Mouse (Mus musculus): ENCODE data around the gene Hspb2. TPM values are rescaled to one million over a fixed set of nuclear protein-coding genes. Genes with fewer than 3 reads are reported as not detected.

The Hspb2 gene
- 21.6 and 23.4 TPM in 2 replicates for polyA plus RNA-seq (2015; fragmentation: Nextera tagmentation; extraction: Ambion mirVana)

GRCm38 (mm10) chr9:50752054-50752602 lies at the start of gene Hspb2:
Gene Hspb2, minus strand, starts transcription at chr9:50752354.
- WGBS = 47% methylated on average over 14 of the region's 14 CpGs
- Histone ChIP-seq H3K27me3 (ENCODE audit: control insufficient read depth, insufficient read depth, low read length) (no peaks in the 10 kb centered on the region), H3K9ac (ENCODE audit: low read length) (peak within 1 kb of the TSS; percentile 24), H3K4me2 (replicated peaks; ENCODE audit: low read depth) (peak within 1 kb of the TSS; percentile 56), H3K27ac (replicated peaks) (peak within 1 kb of the TSS; percentile 89), H3K4me3 (ENCODE audit: low read depth, low read length) (peak within 1 kb of the TSS; percentile 37), H3K36me3 (ENCODE audit: control insufficient read depth, insufficient read depth, low read length) (no peaks in the 10 kb centered on the region), H3K9me3 (ENCODE audit: control insufficient read depth, low read length) (no peaks in the 10 kb centered on the region), H3K4me1 (replicated peaks; ENCODE audit: control insufficient read depth, insufficient read depth) (peaks cover 2% of the 10 kb centered on the region; the same call in 1 of the 2 replicates)
- TF ChIP-seq EP300 (optimal IDR thresholded peaks at IDR 0.05) = no peak
- DNase-seq (ENCODE audit: low spot score) (no peak), ATAC-seq (ENCODE audit: low FRiP score, low TSS enrichment) (peak; percentile 28; the same call in 1 of the 2 replicates)

- TF ChIP-seq CTCF (IDR thresholded peaks at IDR 0.05; ENCODE audit: low read depth) = peak; percentile 81
- no peak for TF ChIP-seq EP300 (optimal IDR thresholded peaks at IDR 0.05)
- no peaks in the 10 kb centered on the region for H3K27me3 ChIP-seq (ENCODE audit: control insufficient read depth, insufficient read depth, low read length)
- WGBS = 64% methylated on average over 2 of the region's 2 CpGs
- no peak overlapping the region for H3K4me2 ChIP-seq (replicated peaks; ENCODE audit: low read depth)
- 0 out of 2 replicates have a peak, but pooled peaks have one; percentile 54 for ATAC-seq (ENCODE audit: low FRiP score, low TSS enrichment)
- no peak overlapping the region for H3K27ac ChIP-seq (replicated peaks)
- H3K4me1 ChIP-seq (replicated peaks; ENCODE audit: control insufficient read depth, insufficient read depth) = no peaks in the 10 kb centered on the region
- H3K4me3 ChIP-seq (ENCODE audit: low read depth, low read length) = no peak overlapping the region
- H3K36me3 ChIP-seq (ENCODE audit: control insufficient read depth, insufficient read depth, low read length) = peaks cover 15% of the 10 kb centered on the region
- H3K9me3 ChIP-seq (ENCODE audit: control insufficient read depth, low read length) = no peaks in the 10 kb centered on the region
- peak; percentile 35 for DNase-seq (ENCODE audit: low spot score)
- no peak overlapping the region for H3K9ac ChIP-seq (ENCODE audit: low read length)
Measured at GRCm38 (mm10) chr9:50800985-50801384, 48.8 kb upstream of the Hspb2 start.

GRCm38 (mm10) chr9:50798368-50798767 lies 46.2 kb upstream of the Hspb2 start:
- Histone ChIP-seq H3K27ac (replicated peaks) (no peak overlapping the region), H3K9me3 (ENCODE audit: control insufficient read depth, low read length) (no peaks in the 10 kb centered on the region), H3K9ac (ENCODE audit: low read length) (no peak overlapping the region), H3K27me3 (ENCODE audit: control insufficient read depth, insufficient read depth, low read length) (no peaks in the 10 kb centered on the region), H3K4me3 (ENCODE audit: low read depth, low read length) (no peak overlapping the region), H3K36me3 (ENCODE audit: control insufficient read depth, insufficient read depth, low read length) (peaks cover 13% of the 10 kb centered on the region), H3K4me1 (replicated peaks; ENCODE audit: control insufficient read depth, insufficient read depth) (no peaks in the 10 kb centered on the region), H3K4me2 (replicated peaks; ENCODE audit: low read depth) (no peak overlapping the region)
- WGBS = 86% methylated on average over 5 of the region's 5 CpGs
- ATAC-seq (ENCODE audit: low FRiP score, low TSS enrichment) (no peak), DNase-seq (ENCODE audit: low spot score) (no peak)
- TF ChIP-seq CTCF (IDR thresholded peaks at IDR 0.05; ENCODE audit: low read depth) (no peak), EP300 (optimal IDR thresholded peaks at IDR 0.05) (no peak)

- TF ChIP-seq EP300 (optimal IDR thresholded peaks at IDR 0.05) (no peak), CTCF (IDR thresholded peaks at IDR 0.05; ENCODE audit: low read depth) (no peak)
- Histone ChIP-seq H3K4me2 (replicated peaks; ENCODE audit: low read depth) (no peak overlapping the region), H3K4me3 (ENCODE audit: low read depth, low read length) (no peak overlapping the region), H3K4me1 (replicated peaks; ENCODE audit: control insufficient read depth, insufficient read depth) (no peaks in the 10 kb centered on the region), H3K36me3 (ENCODE audit: control insufficient read depth, insufficient read depth, low read length) (peaks cover 7% of the 10 kb centered on the region), H3K27ac (replicated peaks) (no peak overlapping the region), H3K9me3 (ENCODE audit: control insufficient read depth, low read length) (no peaks in the 10 kb centered on the region), H3K27me3 (ENCODE audit: control insufficient read depth, insufficient read depth, low read length) (no peaks in the 10 kb centered on the region), H3K9ac (ENCODE audit: low read length) (no peak overlapping the region)
- ATAC-seq (ENCODE audit: low FRiP score, low TSS enrichment) (no peak), DNase-seq (ENCODE audit: low spot score) (no peak)
- 98% methylated on average over 7 of the region's 7 CpGs for WGBS
Measured at GRCm38 (mm10) chr9:50797641-50798040, 45.5 kb upstream of the Hspb2 start.

GRCm38 (mm10) chr9:50796776-50797175 lies 44.6 kb upstream of the Hspb2 start:
- Histone ChIP-seq H3K9me3 (ENCODE audit: control insufficient read depth, low read length) (no peaks in the 10 kb centered on the region), H3K36me3 (ENCODE audit: control insufficient read depth, insufficient read depth, low read length) (peaks cover 7% of the 10 kb centered on the region), H3K4me3 (ENCODE audit: low read depth, low read length) (no peak overlapping the region), H3K27ac (replicated peaks) (no peak overlapping the region), H3K4me2 (replicated peaks; ENCODE audit: low read depth) (no peak overlapping the region), H3K4me1 (replicated peaks; ENCODE audit: control insufficient read depth, insufficient read depth) (no peaks in the 10 kb centered on the region), H3K9ac (ENCODE audit: low read length) (no peak overlapping the region), H3K27me3 (ENCODE audit: control insufficient read depth, insufficient read depth, low read length) (no peaks in the 10 kb centered on the region)
- TF ChIP-seq CTCF (IDR thresholded peaks at IDR 0.05; ENCODE audit: low read depth) (no peak), EP300 (optimal IDR thresholded peaks at IDR 0.05) (no peak)
- no peak for ATAC-seq (ENCODE audit: low FRiP score, low TSS enrichment)
- no peak for DNase-seq (ENCODE audit: low spot score)
- WGBS = 87% methylated on average over 8 of the region's 8 CpGs

GRCm38 (mm10) chr9:50795266-50795665 lies 43.1 kb upstream of the Hspb2 start:
- Histone ChIP-seq H3K4me1 (replicated peaks; ENCODE audit: control insufficient read depth, insufficient read depth) (no peaks in the 10 kb centered on the region), H3K9ac (ENCODE audit: low read length) (no peak overlapping the region), H3K4me3 (ENCODE audit: low read depth, low read length) (no peak overlapping the region), H3K9me3 (ENCODE audit: control insufficient read depth, low read length) (no peaks in the 10 kb centered on the region), H3K36me3 (ENCODE audit: control insufficient read depth, insufficient read depth, low read length) (peaks cover 14% of the 10 kb centered on the region), H3K27me3 (ENCODE audit: control insufficient read depth, insufficient read depth, low read length) (no peaks in the 10 kb centered on the region), H3K27ac (replicated peaks) (no peak overlapping the region), H3K4me2 (replicated peaks; ENCODE audit: low read depth) (no peak overlapping the region)
- ATAC-seq (ENCODE audit: low FRiP score, low TSS enrichment) (no peak), DNase-seq (ENCODE audit: low spot score) (no peak)
- WGBS = 83% methylated on average over 3 of the region's 3 CpGs
- no peak for TF ChIP-seq EP300 (optimal IDR thresholded peaks at IDR 0.05)
- TF ChIP-seq CTCF (IDR thresholded peaks at IDR 0.05; ENCODE audit: low read depth) = no peak
